Mouse (Mus musculus): ENCODE results near the gene Amigo2.

The Amigo2 gene

GRCm38 (mm10) chr15:97246911-97247790, at the start of gene Amigo2, which contains the start of gene Pced1b:
Gene Amigo2, minus strand, starts transcription at chr15:97247287.
Gene Pced1b, plus strand, starts transcription at chr15:97247107.
- TF ChIP-seq POU5F1 (IDR thresholded peaks at IDR 0.05; ENCODE audit: borderline replicate concordance, low read length) (no peak), NANOG (IDR thresholded peaks at IDR 0.05; ENCODE audit: borderline replicate concordance, low read length) (no peak), CTCF (conservative IDR thresholded peaks at IDR 0.05; ENCODE audit: low read length) (no peak)
- H3K9me3 ChIP-seq (ENCODE audit: low read length), result 0 out of 2 replicates have a peak, but pooled peaks cover 4% of the 10 kb centered on the region
- H3K27me3 ChIP-seq (ENCODE audit: insufficient read depth, low read length), result peaks cover 39% of the 10 kb centered on the region
- H3K4me3 ChIP-seq (replicated peaks; ENCODE audit: low read length), result peak within 1 kb of the TSS; percentile 86
- H3K4me1 ChIP-seq (replicated peaks; ENCODE audit: low read depth, low read length), result peaks cover 21% of the 10 kb centered on the region
- no peaks in the 10 kb centered on the region for H3K36me3 ChIP-seq (ENCODE audit: insufficient read depth, low read length)

GRCm38 (mm10) chr15:97291291-97292050, 44.4 kb upstream of the Amigo2 start:
- TF ChIP-seq NANOG (IDR thresholded peaks at IDR 0.05; ENCODE audit: borderline replicate concordance, low read length) (no peak), CTCF (conservative IDR thresholded peaks at IDR 0.05; ENCODE audit: low read length) (no peak)
- Histone ChIP-seq H3K9me3 (ENCODE audit: low read length) (no peaks in the 10 kb centered on the region), H3K27me3 (ENCODE audit: insufficient read depth, low read length) (no peaks in the 10 kb centered on the region; the same call in 1 of the 2 replicates), H3K4me1 (replicated peaks; ENCODE audit: low read depth, low read length) (peaks cover 47% of the 10 kb centered on the region), H3K36me3 (ENCODE audit: insufficient read depth, low read length) (no peaks in the 10 kb centered on the region), H3K4me3 (replicated peaks; ENCODE audit: low read length) (peak overlapping the region; percentile 10; the same call in 1 of the 2 replicates)

GRCm38 (mm10) chr15:97290351-97290750, 43.3 kb upstream of the Amigo2 start:
- Histone ChIP-seq H3K9me3 (ENCODE audit: low read length) (no peaks in the 10 kb centered on the region), H3K4me3 (replicated peaks; ENCODE audit: low read length) (no peak overlapping the region), H3K36me3 (ENCODE audit: insufficient read depth, low read length) (no peaks in the 10 kb centered on the region), H3K4me1 (replicated peaks; ENCODE audit: low read depth, low read length) (peaks cover 49% of the 10 kb centered on the region), H3K27me3 (ENCODE audit: insufficient read depth, low read length) (no peaks in the 10 kb centered on the region; the same call in 1 of the 2 replicates)
- no peak for TF ChIP-seq CTCF (conservative IDR thresholded peaks at IDR 0.05; ENCODE audit: low read length)
- TF ChIP-seq NANOG (IDR thresholded peaks at IDR 0.05; ENCODE audit: borderline replicate concordance, low read length), result no peak
- TF ChIP-seq POU5F1 (IDR thresholded peaks at IDR 0.05; ENCODE audit: borderline replicate concordance, low read length), result no peak

- Histone ChIP-seq H3K27me3 (ENCODE audit: insufficient read depth, low read length) (no peaks in the 10 kb centered on the region; the same call in 1 of the 2 replicates), H3K36me3 (ENCODE audit: insufficient read depth, low read length) (no peaks in the 10 kb centered on the region), H3K4me3 (replicated peaks; ENCODE audit: low read length) (no peak overlapping the region), H3K4me1 (replicated peaks; ENCODE audit: low read depth, low read length) (peaks cover 49% of the 10 kb centered on the region), H3K9me3 (ENCODE audit: low read length) (no peaks in the 10 kb centered on the region)
- no peak for TF ChIP-seq NANOG (IDR thresholded peaks at IDR 0.05; ENCODE audit: borderline replicate concordance, low read length)
- no peak for TF ChIP-seq CTCF (conservative IDR thresholded peaks at IDR 0.05; ENCODE audit: low read length)
Measured at GRCm38 (mm10) chr15:97289176-97289575, 42.1 kb upstream of the Amigo2 start.

GRCm38 (mm10) chr15:97288690-97289089, 41.6 kb upstream of the Amigo2 start:
- H3K4me1 ChIP-seq (replicated peaks; ENCODE audit: low read depth, low read length), result peaks cover 49% of the 10 kb centered on the region
- no peaks in the 10 kb centered on the region for H3K9me3 ChIP-seq (ENCODE audit: low read length)
- no peaks in the 10 kb centered on the region for H3K36me3 ChIP-seq (ENCODE audit: insufficient read depth, low read length)
- H3K27me3 ChIP-seq (ENCODE audit: insufficient read depth, low read length), result no peaks in the 10 kb centered on the region; the same call in 1 of the 2 replicates
- no peak overlapping the region for H3K4me3 ChIP-seq (replicated peaks; ENCODE audit: low read length)
- TF ChIP-seq NANOG (IDR thresholded peaks at IDR 0.05; ENCODE audit: borderline replicate concordance, low read length) (no peak), CTCF (conservative IDR thresholded peaks at IDR 0.05; ENCODE audit: low read length) (no peak), POU5F1 (IDR thresholded peaks at IDR 0.05; ENCODE audit: borderline replicate concordance, low read length) (no peak)

GRCm38 (mm10) chr15:97287436-97288143, 40.5 kb upstream of the Amigo2 start:
- Histone ChIP-seq H3K4me1 (replicated peaks; ENCODE audit: low read depth, low read length) (peaks cover 45% of the 10 kb centered on the region), H3K9me3 (ENCODE audit: low read length) (no peaks in the 10 kb centered on the region), H3K36me3 (ENCODE audit: insufficient read depth, low read length) (no peaks in the 10 kb centered on the region), H3K4me3 (replicated peaks; ENCODE audit: low read length) (no peak overlapping the region), H3K27me3 (ENCODE audit: insufficient read depth, low read length) (no peaks in the 10 kb centered on the region; the same call in 1 of the 2 replicates)
- no peak for TF ChIP-seq POU5F1 (IDR thresholded peaks at IDR 0.05; ENCODE audit: borderline replicate concordance, low read length)
- TF ChIP-seq CTCF (conservative IDR thresholded peaks at IDR 0.05; ENCODE audit: low read length), result no peak
- no peak for TF ChIP-seq NANOG (IDR thresholded peaks at IDR 0.05; ENCODE audit: borderline replicate concordance, low read length)

GRCm38 (mm10) chr15:97286731-97287130, 39.6 kb upstream of the Amigo2 start:
- Histone ChIP-seq H3K9me3 (ENCODE audit: low read length) (no peaks in the 10 kb centered on the region), H3K4me3 (replicated peaks; ENCODE audit: low read length) (no peak overlapping the region), H3K36me3 (ENCODE audit: insufficient read depth, low read length) (no peaks in the 10 kb centered on the region), H3K27me3 (ENCODE audit: insufficient read depth, low read length) (no peaks in the 10 kb centered on the region; the same call in 1 of the 2 replicates), H3K4me1 (replicated peaks; ENCODE audit: low read depth, low read length) (peaks cover 41% of the 10 kb centered on the region)
- no peak for TF ChIP-seq CTCF (conservative IDR thresholded peaks at IDR 0.05; ENCODE audit: low read length)
- no peak for TF ChIP-seq POU5F1 (IDR thresholded peaks at IDR 0.05; ENCODE audit: borderline replicate concordance, low read length)
- no peak for TF ChIP-seq NANOG (IDR thresholded peaks at IDR 0.05; ENCODE audit: borderline replicate concordance, low read length)

All from E14TG2a.4 (cell line).